Mouse (Mus musculus) bone marrow macrophage, adult 2 months (primary cell): ENCODE data around the gene Gtf2f2.

Experiments
- CTCF ChIP-seq: IDR thresholded peaks from 2 replicates; pipeline ENCODE4 v1.5.1; 2012; ENCODE audit warnings: low read depth, mild to moderate bottlenecking, low read length, moderate library complexity
- POLR2A ChIP-seq: IDR thresholded peaks from 2 replicates; pipeline ENCODE4 v1.6.1; 2012; ENCODE audit warnings: mild to moderate bottlenecking, low read depth, low read length, borderline replicate concordance

DNA sequence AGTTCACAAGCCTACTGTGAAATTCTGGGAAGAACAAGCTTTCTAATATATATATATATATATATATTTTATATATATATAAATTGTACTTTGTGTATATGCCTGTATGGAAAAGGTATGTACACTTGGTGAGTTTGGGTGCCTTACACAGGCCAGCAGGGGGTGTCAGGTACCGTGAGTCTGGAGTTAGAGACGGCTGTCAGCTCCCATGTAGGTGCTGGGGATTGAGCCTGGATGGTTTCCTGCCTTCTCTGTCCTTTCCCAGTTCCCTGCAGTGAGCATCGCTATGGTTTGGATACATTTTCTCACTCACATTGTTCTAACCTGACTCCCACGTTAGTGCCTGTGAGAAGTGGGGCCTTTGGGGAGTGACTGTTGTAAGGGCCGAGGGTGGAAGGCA is 127.3 kb downstream of the Gtf2f2 start:
- TF ChIP-seq CTCF, result no peak
- no peak for TF ChIP-seq POLR2A
